In the genomic region with DNA sequence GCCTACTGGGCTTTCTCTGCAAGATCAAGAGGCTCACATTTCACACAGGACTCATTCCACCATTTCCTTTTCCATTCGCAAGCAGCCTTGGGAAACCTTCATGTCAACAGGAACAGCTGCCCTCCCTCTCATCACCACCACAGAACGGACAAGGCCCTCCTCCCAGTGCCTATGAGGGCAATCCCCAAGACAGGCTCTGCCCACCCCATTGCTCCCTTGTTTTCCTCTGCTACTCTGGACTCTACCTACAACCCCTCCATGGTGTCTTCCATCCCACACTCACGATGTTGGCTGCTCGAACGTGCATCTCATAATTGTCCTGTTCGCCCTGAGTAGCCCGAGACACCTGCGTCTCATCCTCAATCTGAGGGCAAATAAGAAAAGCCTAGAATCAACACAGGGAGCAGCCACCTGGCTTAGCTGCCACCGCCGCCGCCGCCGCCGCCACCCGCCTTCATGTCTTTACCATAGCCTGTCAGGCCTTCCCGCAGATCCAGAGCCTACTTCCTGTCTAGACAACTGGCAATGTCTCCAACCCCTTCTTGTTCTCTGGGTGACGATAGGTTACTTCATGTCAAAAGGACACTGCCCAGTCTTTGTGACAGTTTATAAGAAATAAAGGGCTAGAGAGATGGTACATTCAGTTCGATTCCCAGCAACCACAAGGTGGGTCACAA, we compare ENCODE assay signal across 7 mouse cellular contexts. TPM values are rescaled to one million over a fixed set of nuclear protein-coding genes. Genes with fewer than 3 reads are reported as not detected.
DNase-seq lines count a peak whose midpoint lies in the region; ATAC-seq lines count a peak whose summit lies in the region.

No protein-coding gene starts in this region.

- H3K9me3 ChIP-seq in megakaryocyte, embryonic 14.5 days, result no peaks in the 10 kb centered on the region
- no peaks in the 10 kb centered on the region for H3K9me3 ChIP-seq in forebrain, embryonic 15.5 days
- H3K9me3 ChIP-seq in liver, embryonic 15.5 days (replicated peaks), result no peaks in the 10 kb centered on the region

- peak; percentile 68 for DNase-seq in thymus, postnatal 4 days
- no peak for DNase-seq in cerebellum, postnatal 25 days
- no peak for DNase-seq in cerebellum, postnatal 14 days

- H3K4me3 ChIP-seq in megakaryocyte, embryonic 14.5 days (replicated peaks), result peak overlapping the region; percentile 100
- H3K4me3 ChIP-seq in forebrain, embryonic 15.5 days, result peak overlapping the region; percentile 93
- peak overlapping the region; percentile 77 for H3K4me3 ChIP-seq in liver, embryonic 15.5 days (replicated peaks)

- ATAC-seq in megakaryocyte, adult 5-6 weeks (ENCODE audit: poor library complexity, severe bottlenecking), result no peak
- ATAC-seq in forebrain, embryonic 15.5 days (replicated peaks), result no peak
- no peak for ATAC-seq in liver, embryonic 15.5 days (ENCODE audit: insufficient read depth)

- H3K36me3 ChIP-seq in megakaryocyte, embryonic 14.5 days (replicated peaks; ENCODE audit: low read length), result peaks cover 73% of the 10 kb centered on the region
- peaks cover 57% of the 10 kb centered on the region for H3K36me3 ChIP-seq in forebrain, embryonic 15.5 days
- H3K36me3 ChIP-seq in liver, embryonic 15.5 days (replicated peaks), result peaks cover 75% of the 10 kb centered on the region

- peak overlapping the region; percentile 94; the same call in 1 of the 2 replicates for H3K9ac ChIP-seq in forebrain, embryonic 15.5 days (replicated peaks)
- H3K9ac ChIP-seq in liver, embryonic 15.5 days, result peak overlapping the region; percentile 80

- H3K4me2 ChIP-seq in forebrain, embryonic 15.5 days (replicated peaks), result peak overlapping the region; percentile 77
- peak overlapping the region; percentile 82 for H3K4me2 ChIP-seq in liver, embryonic 15.5 days

- no peak overlapping the region for H3K27ac ChIP-seq in forebrain, embryonic 15.5 days (replicated peaks)
- H3K27ac ChIP-seq in liver, embryonic 15.5 days (replicated peaks), result peak overlapping the region; percentile 86; the same call in 1 of the 2 replicates

- H3K4me1 ChIP-seq in megakaryocyte, embryonic 14.5 days, result peaks cover 87% of the 10 kb centered on the region
- H3K4me1 ChIP-seq in forebrain, embryonic 15.5 days, result peaks cover 45% of the 10 kb centered on the region
- peaks cover 59% of the 10 kb centered on the region for H3K4me1 ChIP-seq in liver, embryonic 15.5 days (replicated peaks)

- WGBS in forebrain, embryonic 15.5 days, result 90% methylated on average over 18 of the region's 18 CpGs
- WGBS in liver, embryonic 15.5 days (ENCODE audit: insufficient replicate concordance), result 62% methylated on average over 18 of the region's 18 CpGs

- H3K27me3 ChIP-seq in megakaryocyte, embryonic 14.5 days (replicated peaks), result no peaks in the 10 kb centered on the region
- H3K27me3 ChIP-seq in forebrain, embryonic 15.5 days, result no peaks in the 10 kb centered on the region
- no peaks in the 10 kb centered on the region for H3K27me3 ChIP-seq in liver, embryonic 15.5 days

RNA-seq across cellular contexts. Expression of gene Med22, which starts 1.6 kb away (rescaled TPM):
- polyA plus RNA-seq in megakaryocyte, embryonic 14.5 days (2012; ENCODE audit: insufficient read depth, low replicate concordance), result 29.1 and 39.9 TPM in 2 replicates
- total RNA-seq in megakaryocyte, adult 5-6 weeks (2015), result 5.6 and 7.2 TPM in 2 replicates
- 10.9 and 12.7 TPM in 2 replicates for total RNA-seq in megakaryocyte, adult 5-6 weeks (2017)
- polyA plus RNA-seq in forebrain, embryonic 15.5 days (2015; fragmentation: Nextera tagmentation; extraction: Ambion mirVana), result 177 and 184 TPM in 2 replicates
- polyA plus RNA-seq in liver, embryonic 15.5 days (2015; fragmentation: Nextera tagmentation; extraction: Ambion mirVana), result 19.0 TPM in 2 replicates

RNA-seq across cellular contexts. Expression of gene Rpl7a, which starts 1.7 kb away (rescaled TPM):
- polyA plus RNA-seq in megakaryocyte, embryonic 14.5 days (2012; ENCODE audit: insufficient read depth, low replicate concordance), result 873 and 5,014 TPM in 2 replicates
- total RNA-seq in megakaryocyte, adult 5-6 weeks (2015), result 1,352 and 1,498 TPM in 2 replicates
- 1,113 and 1,311 TPM in 2 replicates for total RNA-seq in megakaryocyte, adult 5-6 weeks (2017)
- polyA plus RNA-seq in forebrain, embryonic 15.5 days (2015; fragmentation: Nextera tagmentation; extraction: Ambion mirVana), result 533 and 546 TPM in 2 replicates
- 341 and 352 TPM in 2 replicates for polyA plus RNA-seq in liver, embryonic 15.5 days (2015; fragmentation: Nextera tagmentation; extraction: Ambion mirVana)

RNA-seq across cellular contexts. Expression of gene Surf6, which starts 6.2 kb away (rescaled TPM):
- polyA plus RNA-seq in megakaryocyte, embryonic 14.5 days (2012; ENCODE audit: insufficient read depth, low replicate concordance), result 6.2 and 13.6 TPM in 2 replicates
- total RNA-seq in megakaryocyte, adult 5-6 weeks (2015), result 8.9 and 9.2 TPM in 2 replicates
- 20.7 and 27.9 TPM in 2 replicates for total RNA-seq in megakaryocyte, adult 5-6 weeks (2017)
- polyA plus RNA-seq in forebrain, embryonic 15.5 days (2015; fragmentation: Nextera tagmentation; extraction: Ambion mirVana), result 27.7 and 29.7 TPM in 2 replicates
- 9.9 and 10.8 TPM in 2 replicates for polyA plus RNA-seq in liver, embryonic 15.5 days (2015; fragmentation: Nextera tagmentation; extraction: Ambion mirVana)

RNA-seq across cellular contexts. Expression of gene Surf2, which starts 7.3 kb away (rescaled TPM):
- 3.6 and 5.9 TPM in 2 replicates for polyA plus RNA-seq in megakaryocyte, embryonic 14.5 days (2012; ENCODE audit: insufficient read depth, low replicate concordance)
- 31.3 and 35.6 TPM in 2 replicates for total RNA-seq in megakaryocyte, adult 5-6 weeks (2015)
- 34.0 and 34.5 TPM in 2 replicates for total RNA-seq in megakaryocyte, adult 5-6 weeks (2017)
- 58.9 and 61.9 TPM in 2 replicates for polyA plus RNA-seq in forebrain, embryonic 15.5 days (2015; fragmentation: Nextera tagmentation; extraction: Ambion mirVana)
- polyA plus RNA-seq in liver, embryonic 15.5 days (2015; fragmentation: Nextera tagmentation; extraction: Ambion mirVana), result 19.0 and 21.4 TPM in 2 replicates

RNA-seq across cellular contexts. Expression of gene Surf1, which starts 7.5 kb away (rescaled TPM):
- polyA plus RNA-seq in megakaryocyte, embryonic 14.5 days (2012; ENCODE audit: insufficient read depth, low replicate concordance), result 14.4 and 22.6 TPM in 2 replicates
- 102 and 106 TPM in 2 replicates for total RNA-seq in megakaryocyte, adult 5-6 weeks (2015)
- 61.3 and 77.4 TPM in 2 replicates for total RNA-seq in megakaryocyte, adult 5-6 weeks (2017)
- polyA plus RNA-seq in forebrain, embryonic 15.5 days (2015; fragmentation: Nextera tagmentation; extraction: Ambion mirVana), result 74.0 and 77.3 TPM in 2 replicates
- 33.3 and 33.8 TPM in 2 replicates for polyA plus RNA-seq in liver, embryonic 15.5 days (2015; fragmentation: Nextera tagmentation; extraction: Ambion mirVana)
